Mouse (Mus musculus) forebrain, embryonic 15.5 days (tissue): ENCODE data around the gene Abca8b. TPM values are rescaled to one million over a fixed set of nuclear protein-coding genes. Genes with fewer than 3 reads are reported as not detected.
"Not testable (repeated sequence)": the region's sequence is repeated elsewhere in the genome, so short reads cannot be mapped to it uniquely, and the experiment has no call there.

ENCODE experiments used
- ATAC-seq: fragments of 200-750 bp; cut with Nextera tagmentation; replicated peaks from 2 replicates; pipeline ENCODE4 v1.8.0; 2017; ENCODE audit warnings: mild to moderate bottlenecking, moderate TSS enrichment, moderate library complexity
- H3K27ac ChIP-seq: fragments of 300-500 bp; sonication (generic); replicated peaks from 2 replicates; pipeline ENCODE4 v1.5.1; 2015; ENCODE audit warnings: mild to moderate bottlenecking, inconsistent platforms
- H3K27me3 ChIP-seq: fragments of 300-500 bp; sonication (generic); 2 replicates; pipeline ENCODE4 v1.6.1; 2015; ENCODE audit warnings: inconsistent platforms
- H3K36me3 ChIP-seq: fragments of 300-500 bp; sonication (generic); 2 replicates; pipeline ENCODE4 v1.6.1; 2015; ENCODE audit warnings: mild to moderate bottlenecking, inconsistent platforms
- H3K4me1 ChIP-seq: fragments of 300-500 bp; sonication (generic); 2 replicates; pipeline ENCODE4 v1.6.1; 2015; ENCODE audit warnings: inconsistent platforms
- H3K4me2 ChIP-seq: fragments of 300-500 bp; sonication (generic); replicated peaks from 2 replicates; pipeline ENCODE4 v1.6.1; 2015; ENCODE audit warnings: mild to moderate bottlenecking, inconsistent platforms
- H3K4me3 ChIP-seq: fragments of 300-500 bp; sonication (generic); 2 replicates; pipeline ENCODE4 v1.5.1; 2015; ENCODE audit warnings: mild to moderate bottlenecking, inconsistent platforms
- H3K9ac ChIP-seq: fragments of 300-500 bp; sonication (generic); replicated peaks from 2 replicates; pipeline ENCODE4 v1.6.1; 2015; ENCODE audit warnings: mild to moderate bottlenecking, inconsistent platforms
- H3K9me3 ChIP-seq: fragments of 300-500 bp; sonication (generic); 2 replicates; pipeline ENCODE4 v1.6.1; 2016; ENCODE audit warnings: inconsistent platforms
- WGBS: fragments of 180-500 bp; shearing (Covaris S2); methylation state at CpG from one replicate; pipeline ENCODE4 v1.1.7; 2015; ENCODE audit warnings: mixed read lengths; 5-methylcytosine and 5-hydroxymethylcytosine counted together
- polyA plus RNA-seq: library from polyadenylated mRNA; unstranded; fragments of >200 nt; fragmentation: Nextera tagmentation; extraction: Ambion mirVana; gene quantifications from 2 replicates; pipeline ENCODE4 v1.2.1, GENCODE M21; 2015

Gene Abca8b
- polyA plus RNA-seq: 0.77 and 1.0 TPM in 2 replicates

GRCm38 (mm10) chr11:109995624-109996023, at the start of gene Abca8b:
TSS of gene Abca8b (minus strand) at chr11:109995845.
- Histone ChIP-seq H3K9me3 (no peaks in the 10 kb centered on the region), H3K27me3 (no peaks in the 10 kb centered on the region), H3K27ac (peak within 1 kb of the TSS; percentile 73), H3K4me1 (peaks cover 14% of the 10 kb centered on the region), H3K9ac (peak within 1 kb of the TSS; percentile 57), H3K4me2 (peak within 1 kb of the TSS; percentile 78), H3K36me3 (no peaks in the 10 kb centered on the region), H3K4me3 (peak within 1 kb of the TSS; percentile 50)
- ATAC-seq: peak; percentile 93
- under 1% methylated on average over 15 of the region's 15 CpGs for WGBS

GRCm38 (mm10) chr11:110037795-110038194, 42.1 kb upstream of the Abca8b start:
- H3K9me3 ChIP-seq: no peaks in the 10 kb centered on the region
- H3K36me3 ChIP-seq: no peaks in the 10 kb centered on the region
- H3K4me3 ChIP-seq: no peak overlapping the region
- no peak for ATAC-seq
- no peak overlapping the region for H3K4me2 ChIP-seq
- H3K27ac ChIP-seq: no peak overlapping the region
- no peak overlapping the region for H3K9ac ChIP-seq
- WGBS: 88% methylated on average over 2 of the region's 2 CpGs
- no peaks in the 10 kb centered on the region for H3K27me3 ChIP-seq
- H3K4me1 ChIP-seq: 0 out of 2 replicates have a peak, but pooled peaks cover 4% of the 10 kb centered on the region

GRCm38 (mm10) chr11:110028913-110029695, 33.5 kb upstream of the Abca8b start:
- 91% methylated on average over 7 of the region's 7 CpGs for WGBS

DNA sequence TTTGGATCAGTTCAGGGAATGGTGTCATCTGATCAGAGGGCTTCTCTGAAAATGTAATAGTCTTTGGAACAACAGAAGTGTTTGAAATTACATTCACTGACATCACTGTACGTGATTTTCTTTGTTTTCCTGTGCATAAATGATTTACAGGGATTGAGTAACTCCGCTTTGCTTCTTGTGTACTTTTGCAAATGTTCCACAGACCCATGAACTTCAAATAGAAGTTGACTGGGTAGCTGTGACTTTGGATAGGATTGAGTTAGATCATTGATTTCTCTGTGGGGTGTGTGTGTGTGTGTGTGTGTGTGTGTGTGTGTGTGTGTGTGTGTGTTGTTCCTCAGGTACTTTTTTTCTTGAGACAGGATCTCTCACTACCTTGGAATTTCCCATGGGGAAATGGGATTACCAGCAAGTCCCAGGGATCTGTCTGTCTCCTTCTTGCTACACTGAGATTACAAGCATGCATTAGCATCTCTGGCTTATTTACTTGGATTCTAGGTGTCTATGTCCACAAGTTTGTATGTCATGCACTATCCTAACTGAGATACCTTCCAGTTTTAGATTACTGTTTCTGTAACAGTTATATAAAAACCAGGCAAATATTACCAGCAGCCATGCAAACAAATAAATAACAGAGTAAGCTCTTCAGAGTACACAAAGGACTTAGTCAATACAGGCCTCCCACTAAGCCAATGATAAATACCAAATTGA, 15.3 kb upstream of the Abca8b start:
- no peak overlapping the region for H3K27ac ChIP-seq
- no peaks in the 10 kb centered on the region for H3K9me3 ChIP-seq
- no peak overlapping the region for H3K9ac ChIP-seq
- no peaks in the 10 kb centered on the region for H3K27me3 ChIP-seq
- no peak overlapping the region for H3K4me3 ChIP-seq
- no peaks in the 10 kb centered on the region for H3K36me3 ChIP-seq
- H3K4me1 ChIP-seq: no peaks in the 10 kb centered on the region
- 78% methylated on average over 2 of the region's 2 CpGs for WGBS
- H3K4me2 ChIP-seq: no peak overlapping the region
- no peak for ATAC-seq

More at GRCm38 (mm10) chr11:110028913-110029695, 33.5 kb upstream of the Abca8b start:
- no peaks in the 10 kb centered on the region for H3K27me3 ChIP-seq
- H3K4me2 ChIP-seq: no peak overlapping the region
- no peaks in the 10 kb centered on the region for H3K4me1 ChIP-seq
- H3K9ac ChIP-seq: no peak overlapping the region
- H3K36me3 ChIP-seq: no peaks in the 10 kb centered on the region
- no peak overlapping the region for H3K27ac ChIP-seq
- H3K4me3 ChIP-seq: no peak overlapping the region
- H3K9me3 ChIP-seq: no peaks in the 10 kb centered on the region
- no peak for ATAC-seq

- H3K9ac ChIP-seq: no peak overlapping the region
- H3K4me1 ChIP-seq: peaks cover 14% of the 10 kb centered on the region
- peak overlapping the region; percentile 78 for H3K4me2 ChIP-seq
- peak overlapping the region; percentile 73 for H3K27ac ChIP-seq
- WGBS: 4% methylated on average over 3 of the region's 3 CpGs
- no peaks in the 10 kb centered on the region for H3K9me3 ChIP-seq
- ATAC-seq: peak; percentile 64
- no peaks in the 10 kb centered on the region for H3K27me3 ChIP-seq
- no peaks in the 10 kb centered on the region for H3K36me3 ChIP-seq
- peak overlapping the region; percentile 50 for H3K4me3 ChIP-seq
Measured at GRCm38 (mm10) chr11:109995013-109995412, 632 bp downstream of the Abca8b start.

DNA sequence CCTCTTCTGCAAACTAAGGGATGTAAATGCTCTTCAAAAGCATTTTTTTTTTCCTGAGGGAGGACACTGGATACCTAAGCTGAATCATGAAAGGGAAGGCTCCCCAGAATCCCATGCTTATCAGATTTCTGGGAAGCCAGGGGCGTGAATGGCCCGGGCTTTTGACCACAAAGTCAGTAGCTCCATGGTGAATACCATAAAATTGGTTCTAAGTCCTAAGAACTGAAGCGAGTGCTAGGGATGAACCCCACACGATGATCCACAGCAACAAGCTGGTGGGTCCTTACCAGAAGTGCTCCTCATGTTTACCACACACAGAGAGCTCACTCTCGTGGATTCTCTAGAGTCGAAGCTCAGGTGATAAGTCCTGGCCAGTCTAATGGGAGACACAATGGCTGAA, 1.6 kb downstream of the Abca8b start:
- no peak overlapping the region for H3K9ac ChIP-seq
- WGBS: 71% methylated on average over 6 of the region's 6 CpGs
- no peak overlapping the region for H3K27ac ChIP-seq
- H3K4me2 ChIP-seq: no peak overlapping the region
- no peak for ATAC-seq
- H3K4me1 ChIP-seq: peaks cover 14% of the 10 kb centered on the region
- H3K9me3 ChIP-seq: no peaks in the 10 kb centered on the region
- H3K4me3 ChIP-seq: no peak overlapping the region
- H3K36me3 ChIP-seq: no peaks in the 10 kb centered on the region
- no peaks in the 10 kb centered on the region for H3K27me3 ChIP-seq

GRCm38 (mm10) chr11:109991270-109991669, 4.4 kb downstream of the Abca8b start:
- WGBS: 79% methylated on average over 3 of the region's 3 CpGs
- Histone ChIP-seq H3K4me2 (no peak overlapping the region), H3K27ac (no peak overlapping the region), H3K4me3 (no peak overlapping the region), H3K9me3 (no peaks in the 10 kb centered on the region), H3K36me3 (no peaks in the 10 kb centered on the region), H3K27me3 (no peaks in the 10 kb centered on the region), H3K9ac (no peak overlapping the region), H3K4me1 (peaks cover 14% of the 10 kb centered on the region)
- ATAC-seq: no peak

DNA sequence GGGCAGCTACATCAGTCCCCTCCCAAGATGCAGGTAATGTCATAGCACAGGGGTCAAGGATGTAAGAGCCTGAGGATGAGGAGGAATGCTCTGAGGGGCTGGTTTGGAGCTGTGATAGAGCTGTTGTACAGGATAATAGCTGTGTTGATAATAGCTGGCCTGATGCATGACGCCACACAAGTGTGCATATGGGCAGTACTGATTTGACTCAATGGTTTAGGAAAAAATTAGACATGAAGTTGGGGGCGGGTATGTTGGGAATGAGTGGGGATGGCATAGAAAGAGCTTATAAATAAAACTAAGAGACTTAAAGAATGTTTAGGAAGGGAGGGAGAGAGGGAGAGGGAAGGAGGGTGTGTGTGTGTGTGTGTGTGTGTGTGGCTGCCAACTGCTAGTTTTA, 5.4 kb downstream of the Abca8b start:
- Histone ChIP-seq H3K27ac (no peak overlapping the region), H3K4me3 (no peak overlapping the region), H3K9ac (no peak overlapping the region), H3K36me3 (no peaks in the 10 kb centered on the region), H3K4me2 (no peak overlapping the region), H3K4me1 (peaks cover 8% of the 10 kb centered on the region), H3K9me3 (no peaks in the 10 kb centered on the region), H3K27me3 (no peaks in the 10 kb centered on the region)
- 84% methylated on average over 2 of the region's 2 CpGs for WGBS
- no peak for ATAC-seq

- H3K4me2 ChIP-seq: no peak overlapping the region
- H3K27ac ChIP-seq: no peak overlapping the region
- H3K36me3 ChIP-seq: no peaks in the 10 kb centered on the region
- no peak overlapping the region for H3K9ac ChIP-seq
- H3K9me3 ChIP-seq: no peaks in the 10 kb centered on the region
- no peak for ATAC-seq
- H3K4me3 ChIP-seq: no peak overlapping the region
- no peaks in the 10 kb centered on the region for H3K4me1 ChIP-seq
- WGBS: 69% methylated on average over 1 of the region's 1 CpGs
- H3K27me3 ChIP-seq: no peaks in the 10 kb centered on the region
Measured at GRCm38 (mm10) chr11:109988164-109988563, 7.5 kb downstream of the Abca8b start.

DNA sequence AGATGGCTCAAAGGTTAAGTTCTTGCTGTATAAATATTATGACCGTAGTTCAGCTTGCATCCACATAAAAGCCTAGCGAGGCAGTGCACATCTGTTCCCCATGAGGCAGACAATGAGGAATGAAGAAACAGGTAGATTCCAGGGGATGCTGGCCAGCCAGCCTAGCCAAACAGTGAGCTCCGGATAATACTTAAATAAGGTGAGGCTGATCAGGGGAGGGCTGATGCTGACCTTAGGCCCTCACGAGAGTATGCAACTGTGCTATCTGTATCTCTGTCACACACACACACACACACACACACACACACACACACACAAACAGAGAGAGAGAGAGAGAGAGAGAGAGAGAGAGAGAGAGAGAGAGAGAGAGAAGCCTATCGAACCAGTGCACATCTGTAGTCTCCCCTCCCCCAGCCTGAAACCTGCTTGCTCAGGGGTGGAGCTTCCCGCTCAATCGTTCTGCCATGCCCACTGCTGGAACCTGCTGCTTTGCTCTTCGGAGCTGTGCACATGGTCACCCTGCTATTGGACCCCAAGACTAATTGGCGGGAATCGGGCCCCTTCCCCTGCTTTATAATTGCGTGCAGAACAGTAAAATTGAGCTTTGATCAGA, 8.1 kb downstream of the Abca8b start:
- H3K27ac ChIP-seq, H3K36me3 ChIP-seq, H3K4me3 ChIP-seq, H3K4me1 ChIP-seq, H3K9me3 ChIP-seq, ATAC-seq, H3K4me2 ChIP-seq, H3K27me3 ChIP-seq, H3K9ac ChIP-seq: not testable (repeated sequence)
- WGBS: 47% methylated on average over 11 of the region's 11 CpGs

- no peaks in the 10 kb centered on the region for H3K9me3 ChIP-seq
- H3K27me3 ChIP-seq: no peaks in the 10 kb centered on the region
- no peaks in the 10 kb centered on the region for H3K4me1 ChIP-seq
- ATAC-seq: no peak
- 82% methylated on average over 2 of the region's 2 CpGs for WGBS
- no peaks in the 10 kb centered on the region for H3K36me3 ChIP-seq
- no peak overlapping the region for H3K4me3 ChIP-seq
- no peak overlapping the region for H3K4me2 ChIP-seq
- H3K9ac ChIP-seq: no peak overlapping the region
- H3K27ac ChIP-seq: no peak overlapping the region
Measured at GRCm38 (mm10) chr11:109981872-109982271, 13.8 kb downstream of the Abca8b start.

DNA sequence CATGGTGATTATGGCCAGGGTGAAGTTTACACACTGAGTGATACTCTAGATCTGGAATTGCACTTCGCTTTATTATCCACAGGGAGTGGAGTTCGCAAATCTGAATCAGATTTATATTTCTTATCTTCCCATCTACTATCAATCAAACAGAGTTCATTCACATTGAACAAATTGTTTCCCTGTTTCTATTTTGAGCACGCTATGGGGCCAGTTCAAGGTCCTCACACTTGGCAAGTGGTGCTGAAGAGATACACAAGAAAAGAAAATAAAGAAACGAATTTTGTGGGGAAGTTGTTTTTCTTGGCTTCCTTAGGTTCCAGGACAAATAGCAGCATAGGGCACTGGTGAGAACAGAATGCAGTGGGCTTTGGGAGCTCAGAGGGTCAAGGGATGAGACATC, 25.1 kb downstream of the Abca8b start:
- no peaks in the 10 kb centered on the region for H3K36me3 ChIP-seq
- H3K9ac ChIP-seq: no peak overlapping the region
- H3K27ac ChIP-seq: no peak overlapping the region
- no peak for ATAC-seq
- 89% methylated on average over 4 of the region's 4 CpGs for WGBS
- no peak overlapping the region for H3K4me3 ChIP-seq
- H3K9me3 ChIP-seq: no peaks in the 10 kb centered on the region
- H3K4me2 ChIP-seq: no peak overlapping the region
- no peaks in the 10 kb centered on the region for H3K4me1 ChIP-seq
- H3K27me3 ChIP-seq: no peaks in the 10 kb centered on the region
